Mouse (Mus musculus) heart, adult 10 weeks (tissue): Measurements from ENCODE around the gene Krtap3-3. TPM values are rescaled to one million over a fixed set of nuclear protein-coding genes. Genes with fewer than 3 reads are reported as not detected.

Experiments
- polyA plus RNA-seq: library from polyadenylated mRNA; stranded (reverse); fragments of 350-450 nt; fragmentation: Illumina TruSeq; extraction: RNeasy Lipid Tissue Mini Kit (QIAGEN cat#74804); gene quantifications from one replicate; pipeline ENCODE4 v1.2.3, GENCODE M21; 2014; ENCODE audit warnings: low read depth, low replicate concordance

The Krtap3-3 gene
- not detected for polyA plus RNA-seq

DNA sequence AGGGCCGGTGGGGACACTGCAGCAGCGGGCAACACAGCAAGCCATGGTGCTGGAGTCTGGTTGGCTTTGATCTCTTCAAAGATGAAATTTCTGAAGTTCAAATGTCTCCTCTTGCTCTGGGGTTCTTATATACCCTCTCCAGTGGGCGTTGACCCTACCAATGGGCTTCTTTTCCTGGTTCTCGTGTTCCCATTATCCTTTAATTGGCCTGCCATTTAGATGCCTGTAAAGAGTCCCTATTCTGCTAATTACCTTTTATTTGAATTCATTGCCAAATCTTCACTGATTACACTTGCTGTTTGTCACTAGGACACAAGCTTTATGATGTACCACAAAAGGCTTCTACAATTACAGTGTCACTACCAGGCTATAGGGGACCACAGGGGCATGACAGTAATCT is at the start of gene Krtap3-3:
Gene Krtap3-3, minus strand, starts transcription at position 101 of the 400 bp plus-strand sequence.

DNA sequence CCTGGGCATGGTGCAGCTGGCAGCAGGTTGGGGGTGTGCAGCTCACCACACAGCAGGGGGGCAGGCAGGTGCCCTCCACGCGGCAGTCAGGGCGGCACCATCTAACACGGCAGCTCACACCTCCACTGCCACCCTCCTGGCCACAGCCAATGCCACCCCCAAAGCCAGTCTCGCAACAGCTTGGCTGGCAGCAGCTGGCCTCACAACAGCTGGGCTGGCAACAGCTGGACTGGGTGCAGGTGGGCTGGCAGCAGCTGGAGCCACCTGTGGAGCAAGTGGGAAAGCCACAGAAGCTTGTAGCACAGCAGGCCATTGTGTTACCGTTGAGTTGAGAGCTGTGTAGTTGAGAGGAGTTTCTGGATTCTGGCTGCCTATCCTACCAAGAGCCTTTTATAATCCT is 47.1 kb upstream of the Krtap3-3 start, which contains the start of gene Krtap9-3:
Gene Krtap9-3, minus strand, starts transcription at position 364 of the 400 bp plus-strand sequence.

DNA sequence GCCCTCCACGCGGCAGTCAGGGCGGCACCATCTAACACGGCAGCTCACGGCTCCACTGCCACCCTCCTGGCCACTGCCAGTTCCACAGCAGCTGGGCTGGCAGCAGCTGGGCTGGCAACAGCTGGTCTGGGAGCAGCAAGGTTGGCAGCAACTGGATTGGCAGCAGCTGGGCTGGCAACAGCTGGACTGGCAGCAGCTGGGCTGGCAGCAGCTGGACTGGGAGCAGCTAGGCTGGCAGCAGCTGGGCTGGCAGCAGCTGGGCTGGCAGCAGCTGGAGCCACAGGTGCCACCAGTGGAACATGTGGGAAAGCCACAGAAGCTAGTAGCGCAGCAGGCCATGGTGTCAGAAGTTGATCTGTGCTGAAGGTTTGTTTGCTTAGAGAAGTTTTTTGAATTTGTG is 40.3 kb upstream of the Krtap3-3 start, which contains the start of gene Krtap1-3:
Gene Krtap1-3, minus strand, starts transcription at position 359 of the 400 bp plus-strand sequence.

DNA sequence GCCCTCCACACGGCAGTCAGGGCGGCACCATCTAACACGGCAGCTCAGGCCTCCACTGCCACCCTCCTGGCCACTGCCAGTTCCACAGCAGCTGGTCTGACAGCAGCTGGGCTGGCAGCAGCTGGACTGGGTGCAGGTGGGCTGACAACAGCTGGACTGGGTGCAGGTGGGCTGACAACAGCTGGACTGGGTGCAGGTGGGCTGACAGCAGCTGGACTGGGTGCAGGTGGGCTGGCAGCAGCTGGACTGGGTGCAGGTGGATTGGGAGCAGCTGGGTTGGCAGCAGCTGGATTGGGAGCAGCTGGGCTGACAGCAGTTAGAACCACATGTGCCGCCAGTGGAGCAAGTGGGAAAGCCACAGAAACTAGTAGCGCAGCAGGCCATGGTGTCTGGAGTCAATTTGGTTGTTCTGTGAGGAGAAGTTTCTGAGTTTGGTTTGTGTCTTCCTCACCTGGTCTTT is 32.6 kb upstream of the Krtap3-3 start, which contains the start of gene Krtap1-4:
Gene Krtap1-4, minus strand, starts transcription at position 410 of the 460 bp plus-strand sequence.

DNA sequence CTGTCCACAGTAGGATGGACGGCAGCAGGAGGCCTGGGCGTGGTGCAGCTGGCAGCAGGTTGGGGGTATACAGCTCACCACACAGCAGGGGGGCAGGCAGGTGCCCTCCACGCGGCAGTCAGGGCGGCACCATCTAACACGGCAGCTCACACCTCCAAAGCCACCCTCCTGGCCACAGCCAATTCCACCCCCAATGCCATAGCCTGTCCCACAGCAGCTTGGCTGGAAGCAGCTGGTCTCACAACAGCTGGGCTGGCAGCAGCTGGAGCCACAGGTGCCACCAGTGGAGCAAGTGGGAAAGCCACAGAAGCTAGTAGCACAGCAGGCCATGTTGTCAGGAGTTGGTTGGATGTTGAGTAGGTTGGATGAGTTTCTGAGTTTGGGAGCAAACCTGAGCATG is 30.0 kb upstream of the Krtap3-3 start, which contains the start of gene Krtap1-5:
Gene Krtap1-5, minus strand, starts transcription at position 381 of the 400 bp plus-strand sequence.

DNA sequence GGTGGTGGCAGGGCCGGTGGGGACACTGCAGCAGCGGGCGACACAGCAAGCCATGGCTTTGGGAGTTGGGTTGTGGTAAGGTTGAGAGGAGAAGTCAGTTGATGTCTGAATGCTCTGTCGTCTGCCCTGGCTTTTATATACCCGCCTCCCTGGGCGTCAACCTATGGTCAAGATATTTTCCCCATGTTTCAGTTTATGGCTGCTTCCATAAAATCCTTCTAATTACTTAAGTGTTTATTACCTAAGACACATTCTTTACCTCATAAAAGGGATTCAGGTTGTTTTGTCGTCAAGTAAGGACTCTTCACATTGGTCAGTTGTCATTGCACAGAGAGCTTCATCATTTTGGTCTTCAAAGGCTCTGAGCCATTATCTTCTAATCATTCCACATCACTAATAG is 15.9 kb upstream of the Krtap3-3 start, which contains the start of gene Krtap3-1:
Gene Krtap3-1, minus strand, starts transcription at position 101 of the 400 bp plus-strand sequence.

DNA sequence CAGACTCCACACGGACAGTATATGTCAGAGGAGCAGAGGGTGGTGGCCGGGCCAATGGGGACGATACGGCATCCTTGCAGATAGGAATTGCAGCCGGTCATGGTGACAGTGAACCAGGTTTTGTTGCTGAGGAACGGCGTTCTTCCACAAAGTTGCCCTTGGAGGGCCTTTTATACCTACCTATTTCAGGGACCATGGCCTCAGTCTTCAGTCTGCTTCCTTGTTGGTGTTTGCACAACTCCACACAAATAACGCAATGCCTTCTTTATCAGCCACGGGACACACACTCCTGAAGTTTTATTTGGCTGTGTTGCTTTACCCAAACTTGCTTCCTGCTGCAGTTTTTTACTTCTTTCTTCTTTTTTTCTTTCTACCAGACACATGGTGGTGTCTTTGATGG is 8.7 kb upstream of the Krtap3-3 start, which contains the start of gene Gm11939:
Gene Gm11939, minus strand, starts transcription at position 101 of the 400 bp plus-strand sequence.

DNA sequence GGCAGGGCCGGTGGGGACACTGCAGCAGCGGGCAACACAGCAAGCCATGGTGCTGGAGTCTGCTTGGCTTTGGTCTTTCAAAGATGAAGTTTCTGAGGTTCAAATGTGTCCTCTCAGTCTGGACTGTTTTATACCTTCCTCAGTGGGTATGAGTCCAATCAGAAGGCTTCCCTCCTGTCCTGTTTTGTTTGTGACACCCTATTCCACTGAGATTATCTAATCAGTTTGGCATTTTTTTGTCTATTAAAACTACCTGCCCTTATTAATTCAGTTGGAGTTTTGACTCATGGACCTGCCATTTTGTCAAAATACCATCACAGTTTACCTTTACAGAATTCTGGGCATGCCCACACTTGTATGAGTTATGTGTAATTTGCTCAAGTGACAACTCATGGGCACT is 6.1 kb upstream of the Krtap3-3 start, which contains the start of gene Krtap3-2:
Gene Krtap3-2, minus strand, starts transcription at position 101 of the 400 bp plus-strand sequence.

DNA sequence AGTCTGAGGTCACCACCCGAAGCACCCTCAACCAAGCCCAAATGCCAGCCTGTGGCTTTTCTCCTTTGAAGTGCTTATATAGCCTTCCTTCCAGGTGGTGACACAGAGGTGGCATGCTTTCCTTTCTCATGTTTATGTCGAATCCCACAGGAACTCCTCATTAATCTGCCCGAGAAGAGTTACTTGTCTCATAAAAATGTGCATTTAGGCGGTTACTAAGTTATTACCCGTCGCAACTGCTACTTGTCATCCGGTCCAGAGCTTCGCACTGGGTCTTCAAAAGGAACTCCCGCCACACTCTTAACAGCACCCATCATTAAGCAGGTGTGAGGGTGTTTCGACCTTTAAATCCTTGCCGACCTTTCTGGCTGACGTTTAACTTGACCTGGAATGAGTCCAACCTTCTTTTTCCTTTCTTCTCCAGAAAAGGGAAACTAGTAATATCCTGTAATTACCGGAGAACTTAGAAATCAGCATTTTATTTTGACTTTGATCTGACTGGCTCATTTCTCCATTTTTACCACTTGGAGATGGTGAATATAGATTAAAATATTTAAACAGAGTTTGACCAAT is 29.3 kb downstream of the Krtap3-3 start, which contains the start of gene Krt39:
Gene Krt39, minus strand, starts transcription at position 51 of the 573 bp plus-strand sequence.

Other genes starting within 250 kb of the Krtap3-3 start
- not detected for gene Krt25, start 227.9 kb downstream of the Krtap3-3 start, polyA plus RNA-seq
- gene Krt26, start 212.9 kb downstream of the Krtap3-3 start, polyA plus RNA-seq: not detected
- not detected for gene Krt27, start 199.8 kb downstream of the Krtap3-3 start, polyA plus RNA-seq
- gene Krt28, start 176.0 kb downstream of the Krtap3-3 start, polyA plus RNA-seq: not detected
- 4.5 TPM for gene Krt10, start 161.5 kb downstream of the Krtap3-3 start, polyA plus RNA-seq
- not detected for gene Krt12, start 128.6 kb downstream of the Krtap3-3 start, polyA plus RNA-seq
- gene Krt20, start 112.7 kb downstream of the Krtap3-3 start, polyA plus RNA-seq: 0.31 TPM
- not detected for gene Krt23, start 57.7 kb downstream of the Krtap3-3 start, polyA plus RNA-seq
- gene Krt39, start 29.5 kb downstream of the Krtap3-3 start, polyA plus RNA-seq: not detected
- gene Krt40, start 7.7 kb downstream of the Krtap3-3 start, polyA plus RNA-seq: not detected
- gene Krtap3-2, start 6.0 kb upstream of the Krtap3-3 start, polyA plus RNA-seq: not detected
- gene Gm11939, start 8.6 kb upstream of the Krtap3-3 start, polyA plus RNA-seq: not detected
- not detected for gene Krtap3-1, start 15.8 kb upstream of the Krtap3-3 start, polyA plus RNA-seq
- not detected for gene Krtap1-5, start 30.2 kb upstream of the Krtap3-3 start, polyA plus RNA-seq
- not detected for gene Krtap1-4, start 32.8 kb upstream of the Krtap3-3 start, polyA plus RNA-seq
- gene Krtap1-3, start 40.5 kb upstream of the Krtap3-3 start, polyA plus RNA-seq: not detected
- gene Krtap9-3, start 47.2 kb upstream of the Krtap3-3 start, polyA plus RNA-seq: not detected
- gene Gm11938, start 52.4 kb upstream of the Krtap3-3 start, polyA plus RNA-seq: not detected
- gene Gm11937, start 59.3 kb upstream of the Krtap3-3 start, polyA plus RNA-seq: not detected
- gene Krtap2-4, start 64.0 kb upstream of the Krtap3-3 start, polyA plus RNA-seq: not detected
- not detected for gene Gm11562, start 69.6 kb upstream of the Krtap3-3 start, polyA plus RNA-seq
- not detected for gene Krtap4-1, start 77.4 kb upstream of the Krtap3-3 start, polyA plus RNA-seq
- not detected for gene Krtap4-2, start 84.2 kb upstream of the Krtap3-3 start, polyA plus RNA-seq
- not detected for gene Krtap4-7, start 93.2 kb upstream of the Krtap3-3 start, polyA plus RNA-seq
- not detected for gene Gm11555, start 99.4 kb upstream of the Krtap3-3 start, polyA plus RNA-seq
- gene Gm11563, start 108.1 kb upstream of the Krtap3-3 start, polyA plus RNA-seq: not detected
- gene Krtap4-6, start 115.1 kb upstream of the Krtap3-3 start, polyA plus RNA-seq: not detected
- gene Gm14190, start 139.9 kb upstream of the Krtap3-3 start, polyA plus RNA-seq: not detected
- gene Gm14180, start 183.4 kb upstream of the Krtap3-3 start, polyA plus RNA-seq: not detected
- gene Gm11595, start 222.0 kb upstream of the Krtap3-3 start, polyA plus RNA-seq: not detected
- gene Krtap4-8, start 229.8 kb upstream of the Krtap3-3 start, polyA plus RNA-seq: not detected
- gene Krtap4-9, start 234.3 kb upstream of the Krtap3-3 start, polyA plus RNA-seq: not detected
- not detected for gene Gm11596, start 242.6 kb upstream of the Krtap3-3 start, polyA plus RNA-seq
- gene Gm11569, start 248.1 kb upstream of the Krtap3-3 start, polyA plus RNA-seq: not detected